Mouse (Mus musculus): ENCODE results near the gene Litaf.

- no peak for TF ChIP-seq CTCF (IDR thresholded peaks at IDR 0.05; ENCODE audit: extremely low read depth, insufficient read depth, insufficient read length, insufficient replicate concordance)
- no peak for TF ChIP-seq POLR2A (IDR thresholded peaks at IDR 0.05; ENCODE audit: low read depth, low read length)
Observed at GRCm38 (mm10) chr16:11051134-11051533, 14.8 kb downstream of the Litaf start.
